Mouse (Mus musculus) left cerebral cortex, adult 8-10 months (tissue): ENCODE measurements at regions not wholly inside any gene's neighbourhood (a gene's known extent, or its start where the extent isn't known, plus 50 kb on each side); places are given as distances from the start of the nearest gene placed in this dataset.

ENCODE experiments used
- DNase-seq, 2 experiments: peaks; one replicate each; pipeline ENCODE4 v3.0.0; 2022; ENCODE audit warnings: low spot score in 2 of 2

DNA sequence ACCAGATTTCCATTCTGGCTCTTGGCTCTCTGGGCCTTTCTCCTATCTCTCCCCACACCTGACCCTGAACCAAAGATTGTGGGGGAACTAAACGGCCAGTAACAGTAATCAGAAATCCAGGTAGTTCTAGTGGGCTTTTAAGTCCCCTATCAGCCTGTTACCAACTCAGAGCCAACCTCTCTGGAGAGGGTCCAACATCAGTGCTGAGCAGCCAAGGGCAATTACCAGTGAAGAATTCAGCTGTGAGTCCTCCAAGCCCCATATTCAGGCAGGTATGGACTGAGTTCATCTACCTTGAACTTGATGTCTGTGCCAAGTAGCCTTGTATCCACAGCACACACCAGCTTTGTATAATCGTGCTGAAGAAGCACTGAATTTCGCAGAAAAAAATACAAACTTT is 1636.7 kb downstream of the Efnb2 start:
- DNase-seq, result no peak

DNA sequence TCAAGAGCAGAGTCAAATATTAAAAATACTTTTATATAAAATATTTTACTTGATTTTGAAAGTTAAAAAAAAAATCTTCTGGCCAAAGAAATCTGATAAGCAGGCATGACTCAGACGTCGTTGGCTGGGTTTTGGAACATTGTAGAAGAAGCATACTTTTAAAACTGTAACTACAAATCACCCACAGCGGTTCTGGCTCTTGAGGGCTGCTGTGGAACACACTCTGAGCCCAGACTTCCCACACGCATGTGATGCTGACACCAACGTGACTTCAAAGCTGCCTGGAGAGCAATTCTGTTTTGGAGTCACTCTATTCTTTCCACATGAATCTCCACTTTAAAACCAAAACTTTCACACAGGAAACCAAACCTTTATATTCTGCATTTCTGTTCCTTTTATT is 1649.2 kb downstream of the Efnb2 start:
- peak; percentile 1 to 71 for DNase-seq

DNA sequence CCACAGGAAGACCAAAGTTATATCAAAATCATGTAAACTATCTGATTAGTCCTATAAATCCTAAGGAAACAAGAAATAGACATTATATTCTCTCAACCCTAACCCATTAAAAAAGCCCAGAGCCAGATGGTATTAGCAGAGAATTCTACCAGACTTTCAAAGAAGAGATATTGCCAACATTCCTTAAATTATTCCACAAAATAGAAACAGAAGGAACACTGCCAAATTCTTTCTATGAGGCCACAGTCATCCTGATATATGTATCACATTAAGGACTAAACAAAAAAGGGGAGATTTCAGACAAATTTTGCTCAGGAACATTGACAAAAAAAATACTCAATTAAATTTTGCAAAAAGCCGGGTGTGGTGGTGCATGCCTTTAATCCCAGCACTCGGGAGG is 1669.5 kb downstream of the Efnb2 start:
- DNase-seq, result no peak

DNA sequence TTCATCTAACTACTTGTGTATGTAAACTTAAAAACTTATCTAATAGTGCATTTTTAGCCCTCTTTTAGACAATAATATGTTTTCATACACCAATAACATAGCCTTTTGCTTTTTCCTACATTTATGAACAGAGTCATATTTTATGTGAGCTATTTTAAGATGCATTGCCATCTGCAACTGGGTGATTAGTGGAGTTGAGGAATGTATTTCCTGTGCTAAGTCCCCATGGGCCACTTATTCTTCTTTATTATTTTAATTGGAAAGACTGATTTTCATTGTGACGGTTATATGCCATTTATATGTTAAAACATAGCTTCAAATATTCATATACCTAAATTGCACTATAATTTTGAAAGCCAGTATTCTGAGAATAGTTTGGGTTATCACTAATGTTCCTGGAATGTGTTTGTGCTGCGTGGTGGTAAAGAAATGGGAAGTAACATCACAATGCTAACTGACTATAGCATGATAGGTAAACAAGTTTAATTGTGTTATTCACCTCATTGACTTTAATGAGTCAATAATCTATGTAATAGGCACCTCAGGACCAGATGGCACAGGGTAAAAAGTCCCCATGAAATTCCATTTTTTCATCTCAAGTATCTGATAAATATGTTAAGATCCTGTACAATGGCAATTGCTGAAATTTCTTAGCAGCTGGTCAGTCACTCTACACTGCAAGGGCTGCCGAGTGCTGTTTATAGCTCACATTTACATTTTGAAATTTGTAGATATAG is 1671.5 kb downstream of the Efnb2 start:
- no peak for DNase-seq

DNA sequence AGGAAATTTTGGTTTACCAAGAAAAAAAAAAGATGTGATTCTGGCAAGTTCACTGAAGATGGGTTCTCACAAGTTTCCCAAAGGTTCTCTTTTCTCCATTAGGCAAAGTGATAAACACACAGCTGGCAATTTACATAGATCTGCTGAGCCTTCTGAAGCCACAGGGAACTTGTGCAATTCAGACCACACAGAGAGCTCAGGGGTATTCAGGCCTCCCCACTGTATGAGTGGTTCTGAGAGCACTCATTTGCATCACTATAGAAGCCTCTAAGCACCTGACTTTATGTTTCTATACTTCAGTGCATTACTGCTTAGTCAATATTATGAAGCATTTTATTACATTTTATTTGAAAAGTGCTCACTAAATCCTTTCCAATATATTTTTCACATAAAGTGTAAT is 1687.1 kb downstream of the Efnb2 start:
- no peak for DNase-seq

DNA sequence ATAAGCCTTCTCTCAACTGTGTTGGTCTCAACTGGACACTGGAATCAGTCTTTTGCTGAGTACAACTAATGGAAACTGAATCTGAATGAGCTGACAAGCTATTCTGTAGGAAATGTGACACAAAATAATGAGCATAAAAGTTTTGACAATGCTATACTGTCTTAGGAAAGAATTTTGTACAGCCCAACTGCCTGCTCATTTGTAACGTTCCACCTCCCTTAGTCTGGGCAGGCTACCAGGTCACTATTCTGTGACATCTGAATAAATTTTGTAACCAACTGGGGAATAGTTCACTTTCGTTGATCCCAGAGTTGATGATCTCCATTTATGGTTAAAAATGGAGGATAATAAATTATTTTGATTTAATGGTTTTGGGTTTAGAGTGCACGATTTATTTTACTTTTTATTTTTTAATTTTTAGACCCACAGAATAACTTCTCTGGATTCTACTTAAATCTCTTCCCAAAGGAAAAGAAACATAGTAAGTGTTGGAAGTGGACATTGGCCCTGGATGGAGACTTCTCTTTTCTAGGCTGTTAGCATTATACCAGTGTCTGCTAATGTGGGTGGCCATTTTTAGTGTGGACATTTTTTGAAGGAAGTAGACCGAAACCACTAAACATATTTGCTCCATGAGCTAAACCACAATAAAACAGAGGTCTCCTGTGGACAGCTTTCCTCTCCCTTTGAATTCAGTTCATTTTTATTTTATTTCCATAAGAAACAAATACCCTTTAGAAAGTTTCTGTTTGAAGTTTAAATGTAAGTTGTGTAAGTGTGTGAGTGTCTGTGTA is 1697.8 kb downstream of the Efnb2 start:
- no peak for DNase-seq

DNA sequence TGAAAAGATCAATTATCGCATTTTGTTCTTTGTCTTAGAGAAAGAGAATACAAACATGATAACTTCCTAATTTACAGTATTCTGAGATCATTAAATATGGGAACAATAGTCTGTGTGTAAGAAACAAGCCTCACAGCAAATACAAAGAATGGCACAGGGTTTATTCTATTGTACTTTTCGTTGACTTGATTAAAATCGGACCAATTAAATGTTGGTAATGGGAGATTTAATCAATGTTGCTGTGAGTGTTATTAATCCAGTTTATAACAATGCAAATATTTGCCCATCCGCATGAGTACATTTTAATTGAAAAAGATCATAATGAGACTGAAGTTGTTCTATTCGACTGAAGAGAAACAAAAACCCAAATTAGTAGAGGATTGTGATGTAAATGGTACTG is 1703.0 kb downstream of the Efnb2 start:
- DNase-seq, result no peak

DNA sequence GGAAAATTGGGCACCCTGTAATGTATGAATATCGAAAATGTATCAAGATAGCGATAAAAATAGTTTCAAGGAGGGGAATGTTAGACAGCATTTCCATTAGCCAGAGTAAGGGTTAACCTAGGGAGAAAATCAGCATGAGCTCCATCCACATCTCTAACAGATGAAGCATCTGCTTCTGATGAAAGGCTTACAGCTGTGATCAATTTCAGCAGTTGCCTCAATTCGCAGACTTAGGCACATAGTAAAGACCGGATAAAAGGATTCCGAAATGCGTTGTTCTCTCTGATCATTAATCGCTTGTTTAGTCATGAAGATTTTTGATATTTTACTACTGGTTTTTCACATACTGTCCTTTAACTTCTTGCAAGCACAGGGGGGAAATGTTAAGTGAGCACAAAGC is 1706.8 kb downstream of the Efnb2 start:
- DNase-seq, result no peak

DNA sequence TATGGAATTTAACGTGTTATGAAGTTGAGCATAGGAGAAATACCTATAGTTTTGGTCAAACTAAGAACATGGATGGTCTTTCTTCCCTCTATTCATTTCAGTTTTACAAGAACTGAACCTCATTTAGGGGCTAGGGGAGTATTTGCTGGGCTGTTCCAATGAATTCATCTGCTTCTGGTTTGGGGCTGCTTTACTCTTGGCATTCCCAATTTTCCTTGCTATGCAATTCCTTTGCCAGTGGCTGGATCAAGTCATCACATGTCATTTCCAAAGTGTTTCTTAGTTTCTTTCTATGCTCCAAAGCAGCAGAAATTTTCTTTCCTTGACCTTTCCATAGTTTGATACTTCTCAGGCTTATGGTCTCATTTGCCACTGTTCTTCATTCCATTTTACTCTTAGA is 1738.6 kb downstream of the Efnb2 start:
- DNase-seq, result no peak

DNA sequence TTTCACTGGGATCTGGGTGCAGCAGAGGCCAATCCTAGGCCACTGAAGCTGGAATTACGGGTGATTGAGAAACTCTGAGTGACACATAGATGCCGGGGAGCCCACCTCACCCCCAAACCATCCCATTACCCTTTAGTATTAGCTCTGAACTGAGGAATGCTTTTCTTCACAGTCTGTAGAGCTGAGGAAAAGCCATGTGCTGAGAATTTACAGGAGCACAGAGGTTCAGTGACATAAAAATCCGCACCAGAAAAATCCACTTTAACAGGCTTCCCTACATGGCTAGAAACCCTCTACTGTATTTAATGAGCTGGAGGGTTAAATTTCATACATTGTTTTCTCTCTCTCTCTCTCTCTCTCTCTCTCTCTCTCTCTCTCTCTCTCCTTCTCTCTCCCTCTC is 1753.4 kb downstream of the Efnb2 start:
- DNase-seq, result no peak

DNA sequence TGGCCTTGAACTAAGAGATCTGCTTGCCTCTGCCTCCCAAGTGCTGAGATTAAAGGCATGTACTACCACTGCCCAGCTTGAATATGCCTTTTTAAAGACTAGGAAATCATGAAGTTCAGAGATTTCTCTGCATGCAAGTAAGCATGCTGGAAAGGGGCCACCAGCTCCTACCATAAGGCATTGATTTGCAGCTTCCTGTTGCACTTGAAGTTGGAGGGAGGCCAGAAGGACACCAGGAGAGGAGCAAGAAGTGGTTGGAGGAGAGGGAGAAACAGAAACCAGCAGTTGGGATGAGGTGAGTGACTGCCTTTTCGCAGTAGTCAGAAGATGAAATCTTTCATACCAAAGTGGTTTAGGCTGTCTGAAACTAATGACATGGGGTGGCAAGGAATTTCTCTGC is 1769.6 kb downstream of the Efnb2 start:
- DNase-seq, result no peak

DNA sequence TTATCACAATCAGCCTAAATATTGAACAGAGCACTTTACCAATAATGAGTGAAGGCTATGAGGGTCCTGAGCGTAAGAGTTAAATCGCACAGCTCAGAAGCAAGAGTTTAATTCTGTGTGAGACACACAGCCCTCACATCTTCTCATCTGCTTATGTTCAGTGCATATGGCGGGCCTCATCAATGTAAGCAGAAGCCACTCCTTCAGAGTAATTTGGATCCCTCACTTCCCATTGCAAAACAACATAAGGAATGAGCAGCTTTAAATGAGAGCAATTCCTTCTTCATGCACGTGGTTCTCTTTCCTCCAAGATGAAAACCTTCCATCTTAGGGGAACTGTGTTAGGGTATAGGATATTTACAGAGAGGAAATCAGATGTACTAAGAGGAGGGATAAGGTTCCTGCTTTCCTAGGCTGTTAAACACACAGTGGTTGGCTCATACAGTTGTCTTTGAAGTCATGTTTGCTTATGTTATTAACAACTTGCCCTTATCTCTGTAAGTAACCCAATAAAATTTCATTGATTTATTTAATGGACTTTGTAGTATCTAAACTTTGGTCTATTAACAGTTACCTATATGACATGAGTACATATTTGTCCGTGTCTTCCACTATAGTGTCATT is 1774.2 kb downstream of the Efnb2 start:
- DNase-seq, result no peak

DNA sequence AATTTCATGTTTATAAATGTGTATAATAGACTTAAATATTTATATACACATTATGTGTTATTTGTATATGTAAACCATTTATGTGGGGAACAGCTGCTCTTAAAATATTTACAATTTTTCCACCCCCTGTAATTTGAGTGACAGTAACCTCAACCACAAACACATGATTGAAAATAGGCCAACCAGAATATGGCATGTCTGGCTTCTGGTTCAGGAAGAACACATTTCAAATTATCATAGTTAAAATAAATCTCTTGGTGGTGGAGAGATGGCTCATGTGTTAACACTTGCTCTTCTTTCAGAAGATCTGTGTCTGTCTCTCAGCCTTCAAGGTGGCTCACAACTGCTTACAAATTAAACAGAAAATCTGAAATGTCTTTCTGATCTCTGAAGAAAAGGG is 1776.2 kb downstream of the Efnb2 start:
- DNase-seq, result no peak

DNA sequence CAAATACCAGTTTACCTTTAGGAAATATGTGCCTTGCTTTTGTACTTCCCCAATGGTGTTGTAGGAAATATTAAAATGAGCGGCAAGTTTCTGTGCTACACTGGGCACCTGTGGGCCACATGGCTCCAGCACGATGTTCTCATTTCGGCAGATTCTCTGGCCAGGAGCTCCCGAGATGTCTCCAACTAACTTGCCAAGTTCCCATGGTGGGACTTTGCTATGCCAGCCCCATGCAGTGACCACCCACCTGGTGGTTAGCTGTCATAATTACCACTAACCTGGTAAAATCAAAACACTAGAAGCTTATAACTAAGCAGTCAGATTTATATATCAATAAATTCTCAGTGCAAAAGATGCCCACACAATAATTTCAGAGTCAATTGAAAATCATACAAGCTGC is 1777.5 kb upstream of the Slc10a2 start:
- DNase-seq, result no peak
